Mouse (Mus musculus) kidney, adult 18-20 months (tissue): ENCODE data around the gene Zmym5.
"Not testable (repeated sequence)": the region's sequence is repeated elsewhere in the genome, so short reads cannot be mapped to it uniquely, and the experiment has no call there.

Experiments
- DNase-seq: peaks from one replicate; pipeline ENCODE4 v3.0.0; 2021

Zmym5 gene

DNA sequence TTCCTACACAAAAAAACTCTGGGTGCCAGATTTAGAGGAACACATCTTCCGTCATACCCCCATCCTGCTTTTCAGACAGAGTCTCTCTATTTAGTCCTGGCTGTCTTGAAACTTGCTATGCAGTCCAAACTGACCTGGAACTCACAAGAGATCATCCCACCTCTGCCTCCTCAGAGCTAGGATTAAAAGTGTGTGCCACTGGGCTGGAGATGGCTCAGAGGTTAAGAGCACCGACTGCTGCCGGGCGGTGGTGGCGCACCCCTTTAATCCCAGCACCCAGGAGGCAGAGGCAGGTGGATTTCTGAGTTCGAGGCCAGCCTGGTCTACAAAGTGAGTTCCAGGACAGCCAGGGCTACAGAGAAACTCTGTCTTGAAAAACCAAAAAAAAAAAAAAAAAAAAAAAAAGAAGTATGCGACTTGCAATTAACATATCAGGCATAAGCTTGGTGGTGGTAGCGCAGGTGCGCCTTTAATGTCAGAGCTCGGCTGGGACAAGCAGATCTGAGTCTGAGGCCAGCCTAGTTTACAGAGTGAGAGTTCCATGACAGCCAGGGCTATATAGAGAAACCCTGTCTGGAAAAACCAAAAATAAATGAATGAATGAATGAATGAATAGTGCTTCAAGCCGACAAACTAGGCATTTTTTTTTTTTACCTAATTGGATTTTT lies 34.8 kb downstream of the Zmym5 start:
- DNase-seq: no peak

DNA sequence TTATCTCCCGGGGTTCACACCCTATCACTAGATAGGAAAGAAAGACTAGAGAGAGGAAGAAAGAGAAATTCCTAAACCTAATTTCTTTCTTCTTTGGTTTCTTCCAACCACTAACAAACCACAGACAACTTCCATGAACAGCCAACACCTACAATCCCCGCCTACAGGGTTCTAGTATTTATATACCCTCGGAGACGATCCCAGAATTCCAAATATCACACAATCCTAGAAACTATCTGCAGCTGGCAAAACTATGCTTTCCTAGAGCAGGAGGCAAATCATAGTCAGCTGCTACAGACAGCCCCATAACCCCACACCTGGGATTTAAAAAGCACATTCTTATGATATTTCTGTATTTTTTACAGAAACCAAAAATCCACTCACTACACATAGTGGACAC lies 36.1 kb downstream of the Zmym5 start:
- DNase-seq: no peak

DNA sequence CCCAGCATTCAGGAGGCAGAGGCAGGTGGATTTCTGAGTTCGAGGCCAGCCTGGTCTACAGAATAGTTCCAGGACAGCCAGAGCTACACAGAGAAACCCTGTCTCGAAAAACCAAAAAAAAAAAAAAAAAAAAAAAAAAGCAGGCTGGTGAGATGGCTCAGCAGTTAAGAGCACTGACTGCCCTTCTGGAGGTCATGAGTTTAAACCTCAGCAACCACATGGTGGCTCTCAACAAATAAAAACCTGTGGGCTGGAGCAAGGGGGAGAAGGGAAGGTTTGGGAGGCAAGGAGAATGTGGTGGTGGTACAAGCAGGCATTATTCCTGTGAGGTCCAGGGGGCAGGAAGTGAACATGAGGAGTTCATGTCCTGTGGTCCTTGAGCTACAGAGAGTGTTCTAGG lies 45.1 kb downstream of the Zmym5 start:
- not testable (repeated sequence) for DNase-seq

DNA sequence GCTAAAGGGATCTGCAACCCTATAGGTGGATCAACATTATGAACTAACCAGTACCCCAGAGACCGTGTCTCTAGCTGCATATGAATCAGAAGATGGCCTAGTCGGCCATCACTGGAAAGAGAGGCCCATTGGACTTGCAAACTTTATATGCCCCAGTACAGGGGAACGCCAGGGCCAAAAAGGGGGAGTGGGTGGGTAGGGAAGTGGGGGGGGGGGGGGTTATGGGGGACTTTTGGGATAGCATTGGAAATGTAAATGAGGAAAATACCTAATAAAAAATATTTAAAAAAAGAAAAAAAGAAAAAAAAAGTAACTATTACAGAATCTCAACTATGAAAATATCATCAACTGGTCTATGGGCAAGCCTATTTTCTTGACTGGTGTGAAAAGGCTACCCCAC lies 46.4 kb downstream of the Zmym5 start:
- DNase-seq: not testable (repeated sequence)

DNA sequence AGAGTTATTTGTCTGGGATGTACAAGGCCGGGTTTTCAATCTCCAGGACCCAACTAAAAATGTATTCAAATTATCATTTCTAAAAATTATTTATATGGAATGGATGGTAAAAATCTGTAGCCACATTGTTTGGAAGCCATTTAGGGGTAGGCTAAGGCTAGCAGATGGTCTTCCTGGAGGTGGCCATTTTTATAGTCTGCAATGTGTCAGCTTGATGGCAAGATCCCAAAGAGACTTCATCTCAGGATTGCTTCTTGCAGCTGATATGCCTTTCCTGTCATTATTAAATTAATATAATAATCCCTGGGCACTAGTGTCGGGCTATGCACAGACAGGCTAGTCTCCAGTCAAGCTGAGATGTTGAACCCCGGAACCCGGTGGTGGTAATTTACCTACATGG lies 60.2 kb downstream of the Zmym5 start:
- no peak for DNase-seq
